Mouse (Mus musculus): ENCODE data around the gene Isca1. TPM values are rescaled to one million over a fixed set of nuclear protein-coding genes. Genes with fewer than 3 reads are reported as not detected.

Isca1 gene
- 44.8 and 51.4 TPM in 2 replicates for polyA plus RNA-seq (2012; rRNA removed; ENCODE audit: low replicate concordance)

GRCm38 (mm10) chr13:59769296-59770163 lies at the start of gene Isca1:
Gene Isca1, minus strand, starts transcription at chr13:59769810.

GRCm38 (mm10) chr13:59782145-59782544 lies 12.5 kb upstream of the Isca1 start, which contains the start of gene Gm49354:
Gene Gm49354, minus strand, starts transcription at chr13:59782245.

GRCm38 (mm10) chr13:59746711-59747110 lies 22.9 kb downstream of the Isca1 start, which contains the start of gene 1700014D04Rik:
Gene 1700014D04Rik, minus strand, starts transcription at chr13:59746752.

GRCm38 (mm10) chr13:59731652-59732051 lies 38.0 kb downstream of the Isca1 start, which contains the start of gene Spata31d1d:
Gene Spata31d1d, minus strand, starts transcription at chr13:59731752.

GRCm38 (mm10) chr13:59711984-59712383 lies 57.6 kb downstream of the Isca1 start, which contains the start of gene Spata31d1b:
Gene Spata31d1b, plus strand, starts transcription at chr13:59712284.

GRCm38 (mm10) chr13:59710230-59710629 lies 59.4 kb downstream of the Isca1 start, which contains the start of gene Spata31d1a:
Gene Spata31d1a, minus strand, starts transcription at chr13:59710330.

Other genes with a start within 250 kb of the Isca1 start
- 1.5 and 2.3 TPM in 2 replicates for gene Agtpbp1, start 184.6 kb downstream of the Isca1 start, polyA plus RNA-seq (2012; rRNA removed; ENCODE audit: low replicate concordance)
- 18.1 and 18.3 TPM in 2 replicates for gene Naa35, start 184.6 kb downstream of the Isca1 start, polyA plus RNA-seq (2012; rRNA removed; ENCODE audit: low replicate concordance)
- 13.5 and 39.8 TPM in 2 replicates for gene Golm1, start 94.0 kb downstream of the Isca1 start, polyA plus RNA-seq (2012; rRNA removed; ENCODE audit: low replicate concordance)
- gene 4921517D22Rik, start 75.7 kb downstream of the Isca1 start, polyA plus RNA-seq (2012; rRNA removed; ENCODE audit: low replicate concordance), result not detected in 2 replicates
- gene Spata31d1a, start 59.5 kb downstream of the Isca1 start, polyA plus RNA-seq (2012; rRNA removed; ENCODE audit: low replicate concordance), result not detected in 2 replicates
- gene Spata31d1b, start 57.5 kb downstream of the Isca1 start, polyA plus RNA-seq (2012; rRNA removed; ENCODE audit: low replicate concordance), result not detected in 2 replicates
- gene Spata31d1d, start 38.1 kb downstream of the Isca1 start, polyA plus RNA-seq (2012; rRNA removed; ENCODE audit: low replicate concordance), result not detected in 2 replicates
- 0.04 TPM in 1 of 2 replicates, not detected in the other for gene 1700014D04Rik, start 23.1 kb downstream of the Isca1 start, polyA plus RNA-seq (2012; rRNA removed; ENCODE audit: low replicate concordance)
- gene Gm49354, start 12.4 kb upstream of the Isca1 start, polyA plus RNA-seq (2012; rRNA removed; ENCODE audit: low replicate concordance), result not detected in 2 replicates
- 10.8 and 15.2 TPM in 2 replicates for gene Tut7, start 53.3 kb upstream of the Isca1 start, polyA plus RNA-seq (2012; rRNA removed; ENCODE audit: low replicate concordance)